Mouse (Mus musculus): ENCODE measurements around the gene Padi1.

DNA sequence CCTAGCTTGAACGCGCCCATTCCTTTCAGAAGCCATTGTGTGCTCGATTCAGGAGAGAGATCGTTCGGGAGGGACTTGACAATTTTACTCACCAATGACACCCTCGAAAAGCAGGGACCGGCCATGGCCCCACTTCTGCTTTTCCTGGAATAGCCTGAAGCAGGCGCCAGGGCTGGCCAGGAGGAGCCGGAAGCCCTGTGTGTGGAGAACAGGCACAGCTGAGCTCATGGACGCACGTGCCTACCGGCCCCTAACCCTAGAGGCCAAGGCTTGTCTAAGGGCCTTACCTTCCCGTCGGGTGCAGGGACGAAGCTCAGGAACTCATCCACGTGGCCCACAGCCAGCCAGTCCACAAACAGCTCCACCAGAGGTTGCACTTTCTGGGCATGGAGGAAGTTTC lies 54.5 kb downstream of the Padi1 start:
- TF ChIP-seq POLR2A (IDR thresholded peaks at IDR 0.05; ENCODE audit: low read depth, low read length) = no peak
- TF ChIP-seq CTCF (IDR thresholded peaks at IDR 0.05; ENCODE audit: extremely low read depth, insufficient read depth, insufficient read length, insufficient replicate concordance) = no peak

All from spleen, adult 2 months (tissue).